Mouse (Mus musculus): Measurements from ENCODE around the gene Ano4.

DNA sequence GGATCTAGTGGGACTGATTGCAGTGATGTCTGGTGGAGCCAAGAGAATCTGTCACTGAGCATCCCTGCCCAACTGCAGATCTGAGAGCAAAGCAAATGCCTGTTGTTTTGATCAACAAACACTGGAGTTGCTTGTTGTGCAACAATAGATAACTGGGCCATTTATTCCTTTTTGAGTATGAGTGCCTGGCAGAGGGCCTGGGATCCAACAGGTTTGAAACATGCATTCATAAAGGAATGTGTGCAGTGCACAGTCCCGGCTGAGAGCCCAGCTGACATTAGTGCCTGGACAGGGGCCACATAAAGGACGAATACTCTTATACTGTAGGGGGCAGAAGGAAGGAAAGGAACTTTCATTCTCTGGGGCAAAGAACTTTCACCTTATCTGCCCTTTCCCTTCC is 241.0 kb downstream of the Ano4 start:
- no peak for TF ChIP-seq POLR2A (IDR thresholded peaks at IDR 0.05; ENCODE audit: borderline replicate concordance, extremely low read depth, insufficient read depth, insufficient read length, poor library complexity, severe bottlenecking)
- no peak for TF ChIP-seq CTCF (IDR thresholded peaks at IDR 0.05; ENCODE audit: borderline replicate concordance, extremely low read depth, insufficient read depth, insufficient read length)
